Mouse (Mus musculus): ENCODE results near the gene Sympk.

Sympk gene

GRCm38 (mm10) chr7:19083701-19084100 lies 59.5 kb downstream of the Sympk start, which contains the start of gene Dmpk:
Dmpk (plus strand) TSS chr7:19083849.
- no peak for DNase-seq (ENCODE audit: low read depth, low spot score)

GRCm38 (mm10) chr7:19084277-19084771 lies 60.1 kb downstream of the Sympk start:
- DNase-seq (ENCODE audit: low read depth, low spot score) = no peak

DNA sequence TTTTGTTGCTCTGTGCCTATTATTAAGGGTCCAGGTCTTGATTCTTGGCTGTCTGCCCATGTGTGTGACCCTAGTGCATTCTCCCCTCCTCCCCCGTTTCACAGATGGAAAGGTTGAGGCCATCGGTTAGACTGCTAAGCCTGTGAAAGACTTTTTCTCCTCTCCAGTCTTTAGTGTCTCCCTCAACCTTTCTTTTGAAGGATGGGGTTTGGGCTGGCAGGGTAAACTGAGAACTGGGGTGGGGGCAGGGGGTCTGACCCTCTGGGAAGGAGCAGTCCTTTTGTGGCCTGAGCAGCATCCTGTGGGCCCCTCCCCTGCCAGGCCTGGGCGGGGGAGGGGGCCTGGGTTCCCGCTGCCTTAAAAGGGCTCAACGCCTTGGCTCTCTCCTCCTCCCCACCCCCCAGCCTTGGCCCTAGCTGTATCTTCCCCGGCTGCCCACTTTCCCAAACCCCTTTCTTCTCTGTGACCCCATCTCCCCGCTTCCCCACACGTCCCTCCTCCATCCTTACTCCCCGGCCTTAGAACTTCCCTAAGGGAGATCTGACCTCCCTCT lies 60.8 kb downstream of the Sympk start:
- DNase-seq (ENCODE audit: low read depth, low spot score) = no peak

- DNase-seq (ENCODE audit: low read depth, low spot score) = no peak
These were observed 61.3 kb downstream of the Sympk start for GRCm38 (mm10) chr7:19085495-19085894.

DNA sequence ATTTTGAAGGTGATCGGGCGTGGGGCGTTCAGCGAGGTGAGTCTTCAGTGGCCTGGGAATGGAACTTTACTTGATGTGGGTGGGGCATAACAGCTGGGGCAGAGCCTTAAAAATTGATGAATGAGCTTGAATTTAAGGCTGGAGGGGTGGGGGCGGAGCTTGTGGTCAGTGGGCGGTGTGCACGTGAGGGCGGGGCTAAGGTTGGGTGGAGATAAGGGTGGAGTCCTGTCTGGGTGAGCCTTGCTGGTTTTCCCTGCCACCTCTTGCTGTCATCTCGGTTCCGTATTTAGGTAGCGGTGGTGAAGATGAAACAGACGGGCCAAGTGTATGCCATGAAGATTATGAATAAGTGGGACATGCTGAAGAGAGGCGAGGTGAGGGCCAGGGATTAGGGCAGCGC lies 61.9 kb downstream of the Sympk start:
- DNase-seq (ENCODE audit: low read depth, low spot score) = no peak

GRCm38 (mm10) chr7:19086760-19087159 lies 62.6 kb downstream of the Sympk start:
- no peak for DNase-seq (ENCODE audit: low read depth, low spot score)

GRCm38 (mm10) chr7:19088813-19089212 lies 64.6 kb downstream of the Sympk start:
- DNase-seq (ENCODE audit: low read depth, low spot score) = no peak

GRCm38 (mm10) chr7:19091913-19092312 lies 67.7 kb downstream of the Sympk start:
- DNase-seq (ENCODE audit: low read depth, low spot score) = no peak

- no peak for DNase-seq (ENCODE audit: low read depth, low spot score)
These were observed 68.4 kb downstream of the Sympk start for GRCm38 (mm10) chr7:19092381-19093173.

DNA sequence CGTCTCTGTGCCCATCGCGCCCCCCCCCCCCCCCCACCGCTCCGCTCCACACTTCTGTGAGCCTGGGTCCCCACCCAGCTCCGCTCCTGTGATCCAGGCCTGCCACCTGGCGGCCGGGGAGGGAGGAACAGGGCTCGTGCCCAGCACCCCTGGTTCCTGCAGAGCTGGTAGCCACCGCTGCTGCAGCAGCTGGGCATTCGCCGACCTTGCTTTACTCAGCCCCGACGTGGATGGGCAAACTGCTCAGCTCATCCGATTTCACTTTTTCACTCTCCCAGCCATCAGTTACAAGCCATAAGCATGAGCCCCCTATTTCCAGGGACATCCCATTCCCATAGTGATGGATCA lies 69.0 kb downstream of the Sympk start:
- no peak for DNase-seq (ENCODE audit: low read depth, low spot score)

- DNase-seq (ENCODE audit: low read depth, low spot score) = peak; percentile 72
These were observed 69.6 kb downstream of the Sympk start for GRCm38 (mm10) chr7:19093537-19094385.

DNA sequence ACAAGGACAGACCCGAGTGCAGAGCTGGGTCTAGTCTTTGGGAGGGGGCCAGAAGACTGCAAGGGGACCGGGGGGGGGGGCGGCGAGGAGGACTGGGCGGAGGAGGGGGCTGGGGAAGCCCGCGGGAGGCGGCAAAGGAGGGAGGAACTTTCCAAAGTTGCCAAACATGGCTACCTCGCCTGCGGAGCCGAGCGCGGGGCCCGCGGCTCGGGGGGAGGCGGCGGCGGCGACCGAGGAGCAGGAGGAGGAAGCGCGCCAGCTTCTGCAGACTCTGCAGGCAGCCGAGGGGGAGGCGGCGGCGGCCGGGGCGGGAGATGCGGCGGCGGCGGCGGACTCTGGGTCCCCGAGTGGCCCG lies 70.3 kb downstream of the Sympk start, which contains the start of gene Six5:
Gene Six5 (plus strand): TSS at position 124 of the 355 bp plus-strand sequence.
- no peak for DNase-seq (ENCODE audit: low read depth, low spot score)

DNA sequence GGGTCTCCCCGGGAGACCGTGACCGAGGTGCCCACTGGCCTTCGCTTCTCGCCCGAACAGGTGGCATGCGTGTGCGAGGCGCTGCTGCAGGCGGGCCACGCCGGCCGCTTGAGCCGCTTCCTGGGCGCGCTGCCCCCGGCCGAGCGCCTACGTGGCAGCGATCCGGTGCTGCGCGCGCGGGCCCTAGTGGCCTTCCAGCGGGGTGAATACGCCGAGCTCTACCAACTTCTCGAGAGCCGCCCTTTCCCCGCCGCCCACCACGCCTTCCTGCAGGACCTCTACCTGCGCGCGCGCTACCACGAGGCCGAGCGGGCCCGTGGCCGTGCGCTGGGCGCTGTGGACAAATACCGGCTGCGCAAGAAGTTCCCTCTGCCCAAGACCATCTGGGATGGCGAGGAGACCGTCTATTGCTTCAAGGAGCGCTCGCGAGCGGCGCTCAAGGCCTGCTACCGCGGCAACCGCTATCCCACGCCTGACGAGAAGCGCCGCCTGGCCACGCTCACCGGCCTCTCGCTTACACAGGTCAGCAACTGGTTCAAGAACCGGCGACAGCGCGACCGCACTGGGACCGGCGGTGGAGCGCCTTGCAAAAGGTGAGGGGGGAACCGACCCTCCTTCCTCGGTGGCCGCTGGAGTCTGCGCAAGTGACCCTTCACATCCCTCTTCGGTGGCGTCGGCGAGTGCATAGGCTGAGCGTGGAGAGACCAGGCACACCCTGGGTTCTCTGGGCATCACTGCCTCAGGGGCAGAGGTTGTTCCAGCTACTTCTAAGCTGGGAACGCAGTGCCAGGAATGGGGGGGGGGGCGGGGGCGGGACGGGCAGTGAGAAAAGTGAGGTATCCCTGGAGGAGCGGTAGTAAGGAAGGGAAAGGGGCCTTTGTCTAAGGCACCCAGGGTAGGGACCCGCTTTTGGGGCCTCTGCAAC lies 70.9 kb downstream of the Sympk start:
- no peak for DNase-seq (ENCODE audit: low read depth, low spot score)

- no peak for DNase-seq (ENCODE audit: low read depth, low spot score)
These were observed 71.6 kb downstream of the Sympk start for GRCm38 (mm10) chr7:19095751-19096110.

GRCm38 (mm10) chr7:19096421-19096976 lies 72.3 kb downstream of the Sympk start:
- DNase-seq (ENCODE audit: low read depth, low spot score) = no peak

DNA sequence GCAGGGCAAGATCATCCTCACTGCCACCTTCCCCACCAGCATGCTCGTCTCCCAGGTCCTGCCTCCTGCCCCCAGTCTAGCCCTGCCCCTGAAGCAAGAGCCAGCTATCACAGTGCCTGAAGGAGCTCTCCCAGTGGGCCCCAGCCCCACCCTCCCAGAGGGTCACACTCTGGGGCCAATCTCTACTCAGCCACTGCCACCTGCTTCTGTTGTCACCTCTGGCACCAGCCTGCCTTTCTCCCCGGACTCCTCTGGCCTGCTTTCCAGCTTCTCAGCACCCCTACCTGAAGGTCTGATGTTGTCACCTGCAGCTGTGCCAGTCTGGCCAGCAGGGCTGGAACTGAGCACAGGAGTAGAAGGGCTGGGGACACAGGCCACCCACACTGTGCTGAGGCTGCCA lies 73.0 kb downstream of the Sympk start:
- no peak for DNase-seq (ENCODE audit: low read depth, low spot score)

GRCm38 (mm10) chr7:19097863-19098262 lies 73.7 kb downstream of the Sympk start:
- no peak for DNase-seq (ENCODE audit: low read depth, low spot score)

DNA sequence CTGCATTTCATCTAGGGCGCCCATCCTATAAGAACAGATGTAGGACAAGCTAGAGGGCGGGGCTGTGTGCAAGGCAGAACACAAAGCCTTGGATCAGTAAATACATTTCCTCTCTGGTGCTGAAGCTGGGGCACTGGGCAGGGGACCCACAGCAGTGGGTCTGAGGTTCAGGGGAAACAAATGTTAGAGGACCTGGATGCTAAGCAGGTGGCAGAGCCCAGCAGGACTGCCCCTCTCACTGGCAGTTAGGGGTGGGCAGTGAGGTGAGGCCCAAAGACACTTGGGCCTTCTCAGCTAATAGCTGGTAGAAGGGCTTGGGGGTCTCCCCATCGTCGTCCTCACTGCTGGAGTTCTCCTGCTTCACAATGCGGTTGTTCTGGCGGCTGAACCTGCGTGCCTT lies 74.6 kb downstream of the Sympk start:
- DNase-seq (ENCODE audit: low read depth, low spot score) = no peak

DNA sequence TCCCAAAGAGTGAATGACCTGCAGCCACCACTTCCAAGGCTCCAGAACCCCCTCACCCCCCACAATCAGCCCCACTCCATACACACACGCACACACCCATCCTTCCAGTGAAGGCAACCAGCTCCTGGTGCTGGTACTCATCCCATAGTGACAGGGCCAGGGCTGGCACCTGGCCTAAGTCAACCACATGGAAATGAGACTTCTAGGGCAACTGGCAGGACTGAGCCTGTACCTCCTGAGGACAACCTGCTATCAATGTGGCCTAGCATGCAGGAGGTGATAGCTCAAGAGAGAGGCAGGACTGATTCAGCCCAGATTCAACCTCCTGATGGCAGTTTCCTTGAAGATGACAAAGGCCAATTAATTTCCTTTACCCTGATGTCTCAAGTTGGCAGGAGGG lies 76.1 kb downstream of the Sympk start:
- no peak for DNase-seq (ENCODE audit: low read depth, low spot score)

GRCm38 (mm10) chr7:19103741-19104140 lies 79.6 kb downstream of the Sympk start:
- DNase-seq (ENCODE audit: low read depth, low spot score) = no peak
